Mouse (Mus musculus): ENCODE data around the gene Itgam.

- TF ChIP-seq POLR2A (IDR thresholded peaks at IDR 0.05; ENCODE audit: borderline replicate concordance, extremely low read depth, insufficient read depth, insufficient read length, poor library complexity, severe bottlenecking) (no peak), CTCF (IDR thresholded peaks at IDR 0.05; ENCODE audit: borderline replicate concordance, extremely low read depth, insufficient read depth, insufficient read length) (no peak)
Measured at GRCm38 (mm10) chr7:128057860-128058259, 4.6 kb upstream of the Itgam start.

All from brain, embryonic 14.5 days (tissue).